Mouse (Mus musculus) v-Abl transformed pro-B cells (cell line): ENCODE data around the gene Gm10912.
"Not testable (repeated sequence)": the region's sequence is repeated elsewhere in the genome, so short reads cannot be mapped to it uniquely, and the experiment has no call there.

Experiments
- in situ Hi-C, 2 experiments: fragments of 400-800 bp; cut with MboI; formaldehyde crosslinking; loops; one replicate each; pipeline ENCODE4 v1.15.1; 2025; ENCODE audit not compliant: unreplicated experiment in 2 of 2

Gene Gm10912

GRCm38 (mm10) chr2:104065526-104065925 lies at the start of gene Gm10912:
TSS of gene Gm10912 (plus strand) at chr2:104065826.
- in situ Hi-C loops, result not testable (repeated sequence)

GRCm38 (mm10) chr2:104023096-104023495 lies 42.5 kb upstream of the Gm10912 start:
- in situ Hi-C loops, result no loop called here

GRCm38 (mm10) chr2:104024656-104025055 lies 41.0 kb upstream of the Gm10912 start:
- in situ Hi-C loops, result loop anchor here in 1 of 2 experiments (25.0 kb wide), 1 partner anchor 563 kb away; the partner anchor contains the start of gene Cstf3

- in situ Hi-C loops, result loop anchor here in 1 of 2 experiments (25.0 kb wide), 1 partner anchor 560 kb away; the partner anchor contains the start of gene Cstf3
These were observed 38.0 kb upstream of the Gm10912 start, which contains the start of gene Fbxo3 for GRCm38 (mm10) chr2:104027458-104028138. TSS of gene Fbxo3 (plus strand) at chr2:104027721.

GRCm38 (mm10) chr2:104028139-104028723 lies 37.4 kb upstream of the Gm10912 start, which contains the start of gene 4931422A03Rik:
TSS of gene 4931422A03Rik (minus strand) at chr2:104028361.
- in situ Hi-C loops, result loop anchor here in 1 of 2 experiments (25.0 kb wide), 1 partner anchor 559 kb away; the partner anchor contains the start of gene Cstf3

GRCm38 (mm10) chr2:104029074-104029473 lies 36.6 kb upstream of the Gm10912 start:
- in situ Hi-C loops, result loop anchor here in 1 of 2 experiments (25.0 kb wide), 1 partner anchor 558 kb away; the partner anchor contains the start of gene Cstf3

- in situ Hi-C loops, result loop anchor here in 1 of 2 experiments (25.0 kb wide), 1 partner anchor 557 kb away; the partner anchor contains the start of gene Cstf3
These were observed 35.2 kb upstream of the Gm10912 start for GRCm38 (mm10) chr2:104030381-104030780.

GRCm38 (mm10) chr2:104032056-104032455 lies 33.6 kb upstream of the Gm10912 start:
- in situ Hi-C loops, result loop anchor here in 1 of 2 experiments (25.0 kb wide), 1 partner anchor 555 kb away; the partner anchor contains the start of gene Cstf3

- in situ Hi-C loops, result loop anchor here in 1 of 2 experiments (25.0 kb wide), 1 partner anchor 552 kb away; the partner anchor contains the start of gene Cstf3
These were observed 30.7 kb upstream of the Gm10912 start for GRCm38 (mm10) chr2:104034832-104035472.

GRCm38 (mm10) chr2:104035595-104035994 lies 30.0 kb upstream of the Gm10912 start:
- in situ Hi-C loops, result loop anchor here in 1 of 2 experiments (25.0 kb wide), 1 partner anchor 552 kb away; the partner anchor contains the start of gene Cstf3

GRCm38 (mm10) chr2:104036316-104036715 lies 29.3 kb upstream of the Gm10912 start:
- in situ Hi-C loops, result loop anchor here in 1 of 2 experiments (25.0 kb wide), 1 partner anchor 551 kb away; the partner anchor contains the start of gene Cstf3

GRCm38 (mm10) chr2:104038236-104038635 lies 27.4 kb upstream of the Gm10912 start:
- in situ Hi-C loops, result loop anchor here in 1 of 2 experiments (25.0 kb wide), 1 partner anchor 549 kb away; the partner anchor contains the start of gene Cstf3

GRCm38 (mm10) chr2:104041632-104042031 lies 24.0 kb upstream of the Gm10912 start:
- in situ Hi-C loops, result loop anchor here in 1 of 2 experiments (10.0 to 25.0 kb wide), 2 partner anchors 393 to 546 kb away; partner anchors contain the start of gene Cstf3

- in situ Hi-C loops, result loop anchor here in 1 of 2 experiments (10.0 to 25.0 kb wide), 2 partner anchors 392 to 545 kb away; partner anchors contain the start of gene Cstf3
These were observed 22.9 kb upstream of the Gm10912 start for GRCm38 (mm10) chr2:104042766-104043165.

GRCm38 (mm10) chr2:104043624-104044478 lies 21.8 kb upstream of the Gm10912 start:
- in situ Hi-C loops, result loop anchor here in 1 of 2 experiments (10.0 to 25.0 kb wide), 2 partner anchors 391 to 543 kb away; partner anchors contain the start of gene Cstf3

- in situ Hi-C loops, result loop anchor here in 1 of 2 experiments (10.0 to 25.0 kb wide), 2 partner anchors 390 to 543 kb away; partner anchors contain the start of gene Cstf3
These were observed 21.0 kb upstream of the Gm10912 start for GRCm38 (mm10) chr2:104044479-104045080.

GRCm38 (mm10) chr2:104058381-104058780 lies 7.2 kb upstream of the Gm10912 start:
- in situ Hi-C loops, result loop anchor here in 1 of 2 experiments (10.0 kb wide), 1 partner anchor 936 kb away; no protein-coding TSS in a partner anchor

- in situ Hi-C loops, result loop anchor here in 1 of 2 experiments (10.0 kb wide), 1 partner anchor 936 kb away; no protein-coding TSS in a partner anchor
These were observed 6.7 kb upstream of the Gm10912 start for GRCm38 (mm10) chr2:104058954-104059353.
